Mouse (Mus musculus) B cell, adult 2 months (primary cell): Measurements from ENCODE around the gene Gpr84.

Experiments
- DNase-seq, 2 experiments: peaks; one replicate each; pipeline ENCODE4 v3.0.0; 2022

Gpr84 gene

DNA sequence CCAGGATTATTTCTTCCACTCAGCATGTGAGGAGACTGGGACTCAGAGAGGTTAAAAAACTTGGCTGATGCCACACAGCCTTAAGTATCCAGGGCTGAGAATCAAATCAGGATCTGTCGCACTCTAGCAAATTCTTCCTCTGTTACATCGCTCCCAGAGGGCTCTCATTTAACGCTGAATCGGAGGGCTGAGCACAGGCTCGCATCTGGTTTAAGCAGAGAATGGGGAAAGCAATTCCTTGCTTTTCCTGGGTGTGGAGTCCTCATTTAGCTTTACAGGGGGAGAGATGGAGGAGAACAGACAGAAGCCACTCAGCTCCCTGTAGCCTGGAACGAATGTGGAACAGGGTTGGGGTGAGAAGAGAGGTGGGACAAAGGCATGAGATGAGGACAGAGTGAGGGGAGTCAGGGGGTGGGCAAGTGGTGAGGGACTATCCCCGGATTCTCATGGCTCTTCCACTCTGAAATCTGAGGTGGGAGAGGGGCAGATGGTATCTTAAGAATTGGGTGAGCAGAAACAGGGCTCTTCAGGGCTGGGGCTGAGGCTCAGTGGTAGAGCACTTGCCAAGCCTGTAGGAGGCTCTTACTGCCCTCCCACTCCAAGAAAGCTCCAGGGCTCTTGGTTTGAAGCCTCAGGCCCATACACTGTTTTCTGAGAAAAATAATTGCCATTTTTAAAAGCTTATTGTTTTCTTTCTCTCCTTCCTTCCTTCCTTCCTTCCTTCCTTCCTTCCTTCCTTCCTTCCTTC is 25.2 kb upstream of the Gpr84 start:
- DNase-seq = no peak

DNA sequence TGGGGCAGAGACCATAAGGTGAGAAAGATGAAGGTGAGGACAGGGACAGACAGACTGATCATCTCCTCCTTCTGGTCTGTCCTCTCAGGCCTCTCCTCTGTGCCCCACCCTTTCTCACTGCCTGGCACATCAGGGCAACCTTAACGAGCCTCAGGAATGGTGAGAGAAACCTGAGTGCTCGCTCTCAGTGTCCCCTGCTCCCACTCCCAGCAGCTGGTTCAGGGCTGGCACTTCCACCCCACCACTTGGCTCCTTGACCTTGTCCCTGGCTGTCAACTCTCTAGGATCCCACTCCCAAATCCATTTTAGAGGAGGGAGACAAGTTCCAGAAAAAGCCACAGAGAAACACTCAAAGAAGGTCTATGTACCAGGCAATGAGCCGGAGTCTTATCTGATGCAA is 24.6 kb upstream of the Gpr84 start:
- DNase-seq = no peak

DNA sequence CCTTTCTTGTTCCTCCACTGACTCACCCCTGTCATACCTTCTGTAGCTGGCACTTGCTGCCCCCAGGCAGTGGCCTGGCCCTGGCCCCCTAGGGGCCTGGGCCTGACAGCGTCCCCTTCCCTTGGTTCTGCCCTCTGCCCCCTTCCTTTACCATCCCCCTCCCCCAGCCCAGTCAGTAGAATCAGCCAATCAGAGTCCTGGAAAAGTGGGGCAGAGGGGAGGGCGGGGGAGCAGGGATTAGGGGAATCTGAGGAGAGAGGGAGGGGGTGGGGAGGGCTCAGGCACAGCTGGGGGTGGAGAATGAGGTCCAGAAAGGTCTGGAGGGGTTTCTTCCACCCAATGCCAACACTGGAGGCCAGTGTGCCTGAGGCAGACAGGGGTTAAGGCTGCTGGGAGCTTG is 23.8 kb upstream of the Gpr84 start:
- no peak for DNase-seq

DNA sequence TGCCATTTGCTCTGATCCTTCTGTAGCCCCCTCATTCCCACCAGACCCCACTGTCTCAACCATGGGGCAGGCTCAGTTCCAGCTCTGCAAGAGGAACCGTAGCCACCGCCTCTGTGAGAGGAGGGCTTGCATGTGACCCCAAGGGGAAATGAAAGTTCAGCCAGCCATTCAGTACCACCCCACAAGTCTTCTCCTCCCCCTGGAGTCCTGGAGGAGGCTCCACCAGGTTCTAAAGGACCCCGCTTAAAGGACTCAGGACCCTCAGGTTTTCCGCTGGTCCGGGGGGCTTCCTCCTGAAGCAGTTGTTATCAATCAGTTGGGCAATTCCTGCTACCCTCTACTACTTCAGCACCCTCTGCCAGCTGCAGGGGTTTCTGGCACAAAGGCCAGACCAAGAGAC is 23.3 kb upstream of the Gpr84 start:
- DNase-seq = peak; percentile 80 to 85

DNA sequence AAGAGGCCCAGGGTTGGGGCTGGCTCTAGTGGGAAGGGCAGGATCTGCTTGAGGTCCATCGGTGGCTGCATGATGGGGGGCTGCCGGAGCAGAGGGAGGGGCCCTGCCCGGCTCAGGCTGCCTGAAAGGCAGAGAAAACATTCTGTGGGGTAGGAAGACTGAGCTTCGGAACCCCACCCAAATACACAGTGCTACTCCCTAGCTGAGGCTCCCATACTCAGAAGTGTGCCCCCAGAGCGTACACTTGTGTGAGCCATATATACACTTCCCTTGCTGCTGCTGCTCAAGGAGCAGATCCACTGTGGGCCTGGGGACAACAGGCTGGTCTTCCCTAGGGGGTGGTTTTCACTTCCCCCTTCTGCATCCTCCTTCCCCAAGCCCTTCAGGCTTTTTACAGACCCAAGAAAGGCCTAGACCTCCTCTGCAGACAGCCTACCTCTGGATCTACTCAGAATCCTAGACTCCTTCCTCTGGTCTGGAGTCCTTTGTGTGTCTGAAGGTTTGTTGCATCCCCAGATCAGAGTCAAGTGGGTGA is 22.7 kb upstream of the Gpr84 start:
- DNase-seq = peak; percentile 66

DNA sequence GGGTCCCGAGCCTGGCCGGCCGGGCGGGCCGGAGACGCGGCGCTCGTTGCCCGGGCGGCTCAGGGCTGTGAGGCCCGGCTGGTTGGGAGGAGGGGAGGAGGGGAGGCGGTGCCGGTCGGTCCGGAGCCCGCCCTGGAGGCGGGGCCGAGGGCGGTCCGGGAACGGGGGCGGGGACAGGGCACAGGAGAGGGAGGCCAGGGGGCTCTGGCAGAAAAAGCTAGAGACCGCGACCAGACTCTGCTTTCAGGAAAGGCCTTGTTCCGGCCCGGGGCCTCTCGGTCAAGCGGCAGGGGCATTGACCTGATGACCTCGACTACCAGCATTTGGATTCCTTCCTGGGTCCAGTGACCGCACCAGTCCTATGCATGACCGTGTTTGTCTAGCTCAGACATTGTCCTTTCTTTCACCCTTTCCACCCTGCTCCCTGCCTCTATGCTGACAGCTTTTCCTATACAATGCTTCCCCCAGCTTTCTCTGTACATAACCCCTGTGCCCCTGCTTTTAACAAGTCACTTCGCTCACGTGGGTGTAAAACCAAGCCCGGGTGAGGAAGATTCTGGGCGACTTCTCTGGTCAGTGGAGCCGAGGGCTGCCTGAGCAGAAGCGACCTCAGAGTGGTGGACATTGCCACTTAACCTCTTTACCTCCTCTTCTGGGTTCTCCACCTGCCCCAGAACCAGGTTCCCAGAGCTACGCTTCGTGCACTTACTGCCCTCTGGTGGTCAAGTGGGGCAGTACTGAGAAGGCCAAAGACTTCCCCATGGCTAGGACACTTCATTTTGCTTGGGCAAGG is 13.2 kb upstream of the Gpr84 start:
- peak; percentile 87 for DNase-seq

DNA sequence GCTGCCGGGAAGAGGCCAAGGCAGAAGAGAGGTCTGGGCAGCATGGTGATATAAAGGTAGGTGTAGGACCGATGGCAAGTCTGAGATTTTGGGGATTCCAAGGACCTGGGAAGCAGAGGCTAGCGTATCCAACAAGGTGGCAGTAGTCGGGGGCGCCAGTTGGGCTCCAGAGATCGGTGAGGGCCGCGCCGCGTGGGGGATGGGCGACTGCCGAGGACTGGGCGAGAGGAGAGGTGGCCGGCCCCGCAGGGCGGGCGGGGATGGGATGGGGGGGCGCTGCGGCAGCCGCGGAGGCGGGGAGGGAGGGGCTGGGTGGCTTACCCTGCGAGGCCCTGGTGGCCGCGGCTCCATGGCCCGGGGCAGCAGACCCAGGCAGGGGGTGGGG is 12.7 kb upstream of the Gpr84 start:
- DNase-seq = no peak

DNA sequence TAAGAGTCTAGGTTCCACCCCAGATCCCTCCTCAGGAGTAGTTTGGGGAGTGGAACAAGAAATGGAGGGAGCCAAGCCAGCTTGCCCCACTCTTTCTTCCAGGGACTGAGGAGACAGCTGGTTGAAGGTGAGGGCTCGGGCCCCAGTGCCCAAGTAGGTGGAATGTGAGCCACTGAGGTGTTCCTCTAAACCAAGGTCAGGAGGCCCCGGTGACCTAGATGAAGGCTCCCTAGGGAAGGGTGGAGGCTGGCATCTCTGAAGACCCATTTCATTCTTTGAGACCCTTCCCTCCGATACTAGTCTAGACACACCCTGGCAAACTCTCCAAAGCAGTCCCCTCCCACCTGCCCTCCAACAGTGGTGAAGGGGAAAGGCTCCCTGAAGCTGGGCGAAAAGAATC is 12.0 kb upstream of the Gpr84 start:
- no peak for DNase-seq

DNA sequence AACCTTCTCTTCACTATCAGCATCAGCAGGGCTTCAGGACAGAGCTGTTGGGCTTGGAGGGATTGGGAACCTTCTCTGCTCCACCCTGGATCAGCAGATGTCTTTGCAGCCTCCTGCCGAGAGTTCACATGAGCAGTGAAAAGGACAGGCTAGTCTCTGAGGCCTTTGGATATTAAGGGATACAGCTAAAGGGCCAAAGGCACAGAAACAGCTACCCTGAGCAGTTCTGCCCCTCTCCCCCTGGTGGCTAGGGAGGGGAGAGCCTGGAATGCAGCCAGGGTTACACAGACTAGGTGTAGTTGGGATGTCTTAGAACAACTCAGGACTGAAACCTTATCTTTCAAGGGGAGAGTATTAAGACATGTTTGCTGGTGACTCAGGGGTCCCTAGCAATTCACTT is 10.7 kb upstream of the Gpr84 start:
- peak in 1 of 2 experiments; percentile 45 for DNase-seq

DNA sequence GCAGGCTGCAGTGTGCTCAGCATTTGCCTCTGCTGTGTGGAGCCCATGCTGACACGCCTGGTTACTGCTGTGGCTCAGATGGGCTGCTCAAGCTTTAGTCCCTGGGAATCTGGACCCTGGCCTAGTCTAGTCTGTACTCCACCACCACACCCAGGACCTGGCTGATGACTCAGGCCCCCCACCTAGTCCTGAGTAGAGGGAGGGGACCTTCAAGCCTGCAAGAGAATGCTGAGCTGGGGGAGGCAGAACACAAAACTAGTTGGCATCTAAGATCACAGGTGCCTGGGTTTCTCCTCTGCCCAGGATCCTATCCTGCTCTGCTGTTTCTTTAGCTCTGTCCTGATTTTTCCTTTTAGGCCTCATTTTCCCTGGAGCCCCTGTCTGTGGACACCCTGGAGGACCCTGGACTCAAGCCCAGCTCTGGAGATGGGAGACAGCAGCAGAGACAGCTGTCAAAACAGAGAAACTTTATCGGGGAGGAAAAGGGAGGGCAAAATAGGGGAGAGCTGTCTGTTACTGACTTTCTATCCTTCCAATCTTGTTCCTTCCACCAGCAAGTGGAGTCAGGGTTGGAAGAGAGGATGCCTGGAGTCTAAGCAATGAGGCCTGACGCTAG is 7.9 kb upstream of the Gpr84 start:
- DNase-seq = no peak

DNA sequence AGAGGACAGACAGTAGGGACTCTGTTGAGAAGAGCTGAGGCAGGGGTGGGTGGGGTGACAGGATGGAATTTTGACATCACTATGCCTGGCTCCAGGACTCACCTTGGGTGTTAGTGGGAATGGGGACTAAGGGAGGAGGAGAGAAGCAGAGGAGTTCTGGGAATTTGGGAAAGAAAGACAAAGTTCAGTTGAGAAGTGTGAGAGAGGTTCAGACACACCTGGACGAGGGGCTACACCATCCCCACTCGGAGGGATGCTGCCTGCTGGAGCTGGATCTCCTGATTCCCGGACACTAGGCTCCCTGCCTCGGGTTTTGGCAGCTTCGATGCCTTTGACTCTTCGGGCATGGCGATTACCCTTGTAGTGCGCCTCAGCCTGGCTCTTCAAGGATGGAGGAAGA is 7.3 kb upstream of the Gpr84 start:
- no peak for DNase-seq

DNA sequence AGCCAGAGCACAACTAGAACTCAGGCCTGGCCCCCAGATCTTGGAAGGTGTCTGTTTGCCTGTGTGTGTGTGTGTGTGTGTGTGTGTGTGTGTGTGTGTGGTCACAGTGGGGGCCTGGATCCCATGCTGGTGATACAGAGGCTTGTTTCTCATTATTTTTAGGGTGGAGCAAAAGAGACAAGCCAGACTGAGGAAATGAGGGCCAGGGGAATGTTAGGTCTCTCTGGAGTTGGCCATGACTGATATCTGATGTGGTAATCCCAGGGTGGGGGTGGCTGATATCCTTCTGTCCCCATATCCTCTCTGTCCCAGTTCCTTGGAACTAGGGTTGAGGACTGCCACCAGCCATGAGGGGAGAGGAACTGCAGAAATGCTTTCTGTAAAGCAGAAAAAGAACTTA is 6.7 kb upstream of the Gpr84 start:
- DNase-seq = no peak

DNA sequence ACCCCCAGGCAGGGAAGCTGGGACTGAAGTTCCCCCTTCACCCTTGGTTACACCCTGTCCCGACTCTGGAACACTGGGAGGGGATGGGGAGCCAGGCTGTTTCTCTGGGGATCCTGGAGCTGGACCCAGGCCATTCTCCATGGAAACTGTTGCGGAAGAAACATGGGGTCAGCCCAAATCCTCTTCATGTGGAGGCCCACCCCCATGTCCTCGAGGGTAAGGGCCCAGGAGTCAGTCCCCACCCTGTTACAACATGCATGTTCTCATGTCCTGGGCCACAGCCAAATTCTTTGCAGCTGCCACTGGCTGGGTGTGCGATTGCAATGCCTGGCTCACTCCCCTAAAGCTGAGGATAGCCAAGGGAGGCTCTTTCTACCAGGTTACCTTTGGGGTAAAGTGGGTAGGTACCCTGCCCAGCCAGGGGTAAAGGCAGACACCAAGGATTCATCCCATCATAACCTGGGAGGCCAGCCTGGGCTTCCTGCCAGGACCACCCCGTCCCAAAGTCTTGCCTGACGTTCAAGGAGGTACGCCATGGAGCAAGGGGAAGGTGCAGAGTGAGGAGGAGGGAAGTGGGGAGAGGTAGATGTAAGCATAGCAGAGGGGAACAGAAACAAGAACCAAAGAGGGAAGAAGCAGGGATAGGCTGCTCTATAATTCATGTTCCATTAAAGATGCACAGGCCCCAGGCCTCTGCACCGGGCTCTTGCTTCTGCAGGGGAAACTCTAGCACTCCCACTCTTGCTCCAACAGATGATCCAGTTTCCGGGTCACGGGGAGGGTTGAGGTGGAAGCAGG is 5.8 kb upstream of the Gpr84 start:
- DNase-seq = no peak

DNA sequence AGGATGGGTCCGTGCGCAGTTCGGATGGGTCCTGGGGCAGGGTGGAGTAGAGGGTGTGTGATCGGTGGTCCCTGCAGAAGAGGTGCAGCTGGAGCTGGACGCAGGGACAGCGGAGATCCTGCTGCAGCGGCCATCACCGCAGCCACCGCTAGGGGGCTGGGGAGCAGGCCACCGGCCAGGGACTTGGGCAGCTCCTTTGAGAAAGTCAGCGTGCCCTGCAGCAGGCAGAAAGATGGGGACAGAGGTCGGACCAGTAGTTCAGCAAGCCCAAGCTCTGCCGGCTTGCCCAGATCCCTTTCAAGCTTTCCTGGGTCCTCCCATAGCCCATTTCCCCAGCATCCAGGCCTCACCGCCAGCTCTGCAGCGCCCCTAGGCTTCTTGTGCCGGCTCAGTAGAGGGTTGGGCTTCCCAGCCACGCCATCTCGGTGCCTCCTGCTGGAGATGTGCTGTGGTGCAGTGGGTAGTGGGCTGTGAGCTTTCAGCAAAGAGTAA is 4.6 kb upstream of the Gpr84 start:
- peak; percentile 43 to 51 for DNase-seq

DNA sequence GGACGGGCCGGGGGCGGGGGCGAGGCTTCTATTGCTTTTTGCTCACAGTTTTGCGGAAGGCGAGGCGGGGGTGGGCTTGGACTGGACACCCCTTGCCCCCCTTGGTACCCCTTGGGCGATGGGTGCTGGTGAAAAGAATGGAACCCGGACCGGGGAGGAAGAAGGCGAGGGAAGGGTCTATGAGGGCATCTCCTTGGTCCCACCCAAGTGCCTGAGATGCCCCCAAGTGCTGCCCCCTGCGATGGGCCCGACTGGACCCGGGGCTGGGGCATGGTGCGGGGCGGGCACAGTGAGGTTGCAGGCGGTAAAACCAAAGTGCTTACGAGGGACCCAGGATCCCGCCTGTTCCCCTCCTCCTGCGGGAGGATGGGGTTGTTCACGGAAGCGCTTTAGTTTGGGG is 3.8 kb upstream of the Gpr84 start:
- no peak for DNase-seq

DNA sequence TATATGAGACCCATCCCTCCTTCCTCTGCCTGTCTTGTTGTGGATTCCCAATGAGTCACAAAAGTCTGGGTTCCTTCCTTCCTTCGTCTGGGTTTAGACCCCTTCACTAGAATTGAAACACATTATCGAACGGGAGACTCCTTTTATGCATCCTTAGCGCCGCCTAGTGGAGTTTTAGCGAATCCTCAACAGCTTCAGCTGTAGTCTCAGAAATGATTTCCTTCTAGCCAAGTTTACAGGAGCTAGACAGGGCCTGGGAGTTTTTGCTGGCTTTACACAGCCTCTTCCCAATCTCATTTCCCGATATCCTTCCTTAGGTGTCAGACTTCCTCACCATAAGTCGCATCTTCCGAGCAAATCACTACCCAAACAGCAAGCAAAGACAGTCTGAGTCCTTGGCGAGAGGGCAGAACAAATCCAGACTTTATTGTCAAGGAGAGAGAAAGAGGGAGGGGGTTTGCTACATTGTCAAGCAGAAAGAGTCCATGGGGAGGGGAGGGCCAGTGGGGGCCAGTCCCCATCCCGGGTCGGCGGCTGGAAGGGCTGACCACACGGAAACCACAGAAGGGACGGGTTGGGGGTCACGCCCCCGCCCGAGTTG is 3.2 kb upstream of the Gpr84 start:
- peak; percentile 65 to 66 for DNase-seq

DNA sequence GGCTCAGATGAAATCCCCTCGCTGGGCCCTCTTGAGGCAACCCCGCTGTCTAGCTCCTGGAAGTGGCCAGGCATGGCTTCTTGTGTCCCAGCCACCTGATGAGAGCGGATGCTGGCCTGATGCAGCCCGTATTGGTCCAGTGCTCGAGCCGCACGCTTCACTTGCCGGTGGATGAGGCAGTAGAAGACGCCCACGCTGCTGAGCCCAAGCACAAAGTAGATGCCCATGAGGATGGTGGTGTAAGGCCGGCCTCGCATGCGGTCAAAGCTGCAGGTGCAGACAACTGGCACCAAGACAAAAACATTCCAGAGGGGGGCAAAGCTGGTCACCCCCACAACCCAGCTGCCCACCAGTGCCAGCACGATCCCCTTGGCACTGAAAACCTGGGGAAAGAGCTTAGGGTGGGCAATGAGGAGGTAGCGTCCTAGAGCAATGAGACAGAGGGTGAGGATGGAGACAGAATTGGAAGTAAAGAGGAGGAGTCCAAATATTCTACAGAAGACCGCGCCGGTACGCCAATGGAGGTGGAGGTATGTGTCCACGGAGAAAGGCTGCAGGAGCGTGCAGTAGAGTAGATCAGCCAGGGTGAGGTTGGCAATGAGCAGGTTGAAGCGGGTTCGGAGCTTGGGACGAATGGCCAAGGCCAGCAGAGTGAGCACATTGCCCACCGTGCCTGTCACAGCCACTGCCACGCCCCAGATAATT is 1.4 kb downstream of the Gpr84 start:
- DNase-seq = no peak

DNA sequence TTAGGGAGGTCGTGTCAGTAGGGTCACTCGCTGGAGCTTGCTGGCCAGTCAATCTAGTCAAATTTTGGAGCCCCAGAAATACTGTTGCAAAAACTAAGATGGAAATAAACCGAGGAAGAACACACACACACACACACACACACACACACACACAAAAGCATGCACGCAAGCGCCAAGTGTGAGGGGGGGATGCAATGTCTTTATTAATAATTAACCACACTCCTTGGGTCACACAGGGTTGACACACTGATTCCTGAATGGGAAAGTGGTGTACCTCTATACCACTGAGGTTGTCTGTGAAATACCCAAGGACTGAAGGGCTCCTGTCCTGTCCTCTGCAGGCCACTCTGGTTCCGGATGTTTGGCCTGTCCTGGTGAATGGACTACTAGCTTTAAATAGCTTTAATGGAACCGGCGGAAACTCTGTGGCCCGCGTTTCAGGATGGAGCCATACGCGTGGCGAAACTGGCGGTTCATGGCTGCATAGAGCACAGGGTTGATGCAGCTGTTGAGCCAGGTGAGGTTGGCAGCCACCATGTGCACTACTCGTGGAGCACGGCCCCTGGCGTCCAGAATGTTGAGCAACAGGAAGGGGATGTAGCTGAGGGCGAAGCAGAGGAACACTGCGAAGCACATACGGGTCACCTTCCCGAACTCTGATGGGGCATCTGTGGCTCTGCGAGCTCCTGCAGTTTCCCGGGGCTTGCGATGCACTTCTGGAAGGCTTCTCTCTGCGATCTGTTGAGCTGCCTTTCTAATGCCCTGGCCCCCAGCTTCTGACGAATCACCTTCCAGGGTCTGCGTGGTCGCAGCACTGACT is 2.1 kb downstream of the Gpr84 start:
- no peak for DNase-seq

DNA sequence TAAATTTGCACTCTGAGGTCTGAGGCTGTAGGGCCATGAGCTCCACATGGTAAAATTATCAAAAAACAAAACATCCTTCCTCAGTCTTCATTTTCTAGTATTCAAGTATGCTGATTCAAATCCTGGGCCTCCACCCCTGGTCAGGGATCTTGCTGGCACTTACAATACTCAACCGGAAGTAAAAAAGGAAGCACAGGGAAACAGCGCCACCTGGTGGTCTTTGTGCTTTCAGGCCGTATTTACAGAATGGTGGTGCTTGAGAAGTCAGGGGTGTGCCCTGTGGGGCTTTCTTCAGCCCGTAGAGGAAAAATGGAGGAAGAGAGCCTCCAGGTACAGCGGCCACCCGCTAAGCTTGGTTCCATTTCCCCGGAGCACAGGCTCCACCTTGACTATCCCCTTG is 3.3 kb downstream of the Gpr84 start:
- peak; percentile 96 for DNase-seq

DNA sequence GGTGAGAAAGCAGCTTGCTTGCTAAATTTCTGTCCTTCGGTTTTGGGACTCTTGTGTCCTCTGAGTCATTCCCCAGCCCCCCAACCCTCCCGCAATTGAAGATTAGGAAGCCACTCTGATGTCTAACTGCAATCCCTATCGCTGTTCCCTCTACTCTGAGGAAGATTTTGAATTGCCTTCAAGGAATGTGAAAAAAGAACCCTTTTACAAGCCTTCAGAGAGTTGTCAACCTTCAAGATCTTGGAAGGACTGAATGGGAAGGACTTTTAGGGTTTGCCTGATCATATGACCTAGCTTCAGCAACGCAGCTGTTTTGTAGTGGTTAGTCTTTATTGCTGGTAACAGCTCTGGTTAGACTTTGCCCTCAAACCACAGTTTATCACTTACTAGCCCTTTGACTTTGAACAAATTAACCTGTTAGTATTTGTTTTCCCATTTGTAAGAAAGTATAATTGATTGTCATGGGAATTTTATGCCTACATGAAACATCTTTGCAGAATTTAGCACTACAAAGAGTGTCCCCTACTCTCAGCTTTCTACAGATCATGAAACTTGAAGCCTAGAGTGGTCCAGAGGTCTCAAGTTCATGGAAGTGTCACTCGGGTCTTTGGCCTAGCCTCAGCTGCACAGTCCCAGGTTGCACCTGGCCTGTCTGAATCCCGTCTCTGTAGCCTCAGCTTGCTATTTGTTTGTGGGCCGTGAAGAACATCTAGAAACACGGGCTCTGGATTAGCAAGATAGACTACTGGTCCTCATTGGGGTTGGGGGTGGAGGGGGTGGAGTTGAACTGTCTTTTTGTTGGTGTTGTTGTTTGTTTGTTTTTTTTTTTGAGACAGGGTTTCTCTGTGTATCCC is 4.4 kb downstream of the Gpr84 start:
- no peak for DNase-seq
